Mouse (Mus musculus) adrenal gland, adult 2 months (tissue): ENCODE measurements around the gene Slc16a12. TPM values are rescaled to one million over a fixed set of nuclear protein-coding genes. Genes with fewer than 3 reads are reported as not detected.
"Not testable (repeated sequence)": the region's sequence is repeated elsewhere in the genome, so short reads cannot be mapped to it uniquely, and the experiment has no call there.

Source experiments
- DNase-seq: peaks from one replicate; pipeline ENCODE4 v3.0.0; 2021
- microRNA-seq, 2 experiments: library from miRNA; unstranded; fragments of <30 nt; microRNA quantifications; one replicate each; pipeline ENCODE4 v1.2.0; 2021
- polyA plus RNA-seq: library from polyadenylated mRNA; depleted of rRNA; stranded (reverse); fragments of >200 nt; gene quantifications from 2 replicates; pipeline ENCODE4 v1.2.3, GENCODE M21; 2012; rRNA removed
- total RNA-seq, 2 experiments: library from RNA; stranded (reverse); gene quantifications; 2 replicates each; pipeline ENCODE4 v1.2.3; 2021

The Slc16a12 gene
- total and polyA plus RNA-seq, 3 experiments: 0.24 to 0.79 (median 0.46) TPM

DNA sequence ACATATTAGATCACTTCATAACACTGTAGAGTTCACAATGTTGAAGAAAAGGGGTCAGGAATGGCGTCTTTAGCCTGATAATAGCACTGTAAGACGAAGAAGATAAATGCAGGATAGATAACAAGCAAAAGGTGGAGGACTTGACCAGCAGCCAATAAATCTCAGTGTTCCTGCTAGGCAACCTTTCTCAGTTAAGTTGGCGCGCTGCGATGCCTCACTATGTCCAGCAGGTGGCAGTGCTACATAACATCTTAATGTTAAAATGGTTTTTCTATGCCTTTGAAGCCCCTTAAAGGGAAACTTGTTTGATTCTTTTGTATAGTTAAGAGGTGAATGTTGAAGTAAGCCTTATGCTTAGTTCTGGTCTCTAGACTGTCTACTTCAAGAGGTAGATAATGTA is 81.0 kb downstream of the Slc16a12 start:
- peak; percentile 31 for DNase-seq

DNA sequence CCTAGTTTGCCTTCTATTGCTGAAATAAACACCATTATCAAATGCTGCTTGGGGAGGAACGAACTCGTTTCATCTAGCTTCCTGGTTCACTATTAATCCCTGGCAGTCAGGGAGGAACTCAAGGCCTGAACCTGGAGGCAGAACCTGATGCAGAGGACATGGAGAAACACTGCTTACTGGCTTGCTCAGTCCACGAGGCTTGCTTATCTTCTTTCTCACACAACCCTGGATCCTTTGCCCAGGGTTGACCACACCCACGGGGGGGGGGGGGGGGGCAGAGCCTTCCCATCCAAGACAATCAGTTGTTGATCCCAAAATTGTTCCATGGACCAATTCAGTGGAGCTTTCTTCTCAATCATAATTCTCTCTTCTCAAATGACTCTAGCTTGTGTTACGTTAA is 84.3 kb downstream of the Slc16a12 start:
- no peak for DNase-seq

DNA sequence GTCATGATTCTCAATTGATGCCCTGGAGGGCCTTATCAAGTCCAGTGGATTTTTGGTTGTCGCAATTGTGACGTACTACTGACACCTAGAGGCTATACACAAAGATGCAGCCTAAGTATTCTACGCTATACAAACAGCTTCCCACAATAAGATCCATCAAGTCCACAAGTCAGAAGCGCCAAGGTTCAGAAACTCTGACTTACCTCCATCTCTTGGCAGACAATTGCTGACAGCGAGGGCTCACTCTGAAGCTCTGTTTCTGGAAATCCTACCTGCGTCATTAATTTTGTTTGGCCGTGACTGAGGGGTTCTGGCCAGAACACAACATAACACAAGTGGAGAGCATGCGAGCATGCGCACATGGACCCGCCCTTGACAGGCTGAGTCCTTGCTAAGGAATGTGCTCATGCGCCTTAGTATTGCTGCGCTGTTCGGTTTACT is 85.0 kb downstream of the Slc16a12 start:
- peak; percentile 77 for DNase-seq

DNA sequence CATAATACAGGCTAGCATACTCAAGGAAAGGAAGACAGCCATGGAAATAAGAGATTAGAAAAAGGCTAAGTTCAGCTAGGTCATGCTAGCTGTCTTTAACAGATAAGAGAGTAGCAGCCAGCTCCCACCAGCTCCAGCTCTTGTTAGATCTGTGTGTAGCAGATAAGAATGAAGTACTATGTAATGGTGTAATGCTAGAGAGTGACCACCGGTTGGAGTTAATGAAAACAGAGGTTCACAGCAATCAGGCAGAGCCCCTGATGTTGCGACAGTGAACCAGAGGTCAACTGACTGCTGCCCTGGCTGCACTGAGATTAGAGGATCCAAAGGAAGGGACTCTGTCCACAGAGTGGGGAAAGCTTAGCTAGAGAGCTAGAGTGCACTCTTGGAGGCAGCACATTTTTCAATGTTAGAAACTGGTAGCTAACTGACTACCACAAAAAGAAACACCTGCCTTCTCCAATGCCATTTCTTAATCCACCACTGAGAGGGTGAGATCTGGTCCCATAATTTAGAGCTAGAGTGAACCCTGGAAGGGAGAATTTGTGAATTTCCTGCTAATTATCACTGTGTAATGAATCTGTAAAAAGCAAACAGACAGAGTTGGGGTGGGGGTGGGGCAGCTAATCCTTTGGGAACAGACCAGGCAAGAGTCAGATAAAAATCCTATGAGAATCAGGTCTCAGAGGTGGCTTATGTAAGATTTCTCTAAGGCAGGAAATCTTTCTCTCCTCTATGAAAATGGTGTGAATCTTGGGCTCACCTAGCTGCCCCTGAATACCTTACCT is 90.4 kb downstream of the Slc16a12 start:
- DNase-seq: peak; percentile 2

DNA sequence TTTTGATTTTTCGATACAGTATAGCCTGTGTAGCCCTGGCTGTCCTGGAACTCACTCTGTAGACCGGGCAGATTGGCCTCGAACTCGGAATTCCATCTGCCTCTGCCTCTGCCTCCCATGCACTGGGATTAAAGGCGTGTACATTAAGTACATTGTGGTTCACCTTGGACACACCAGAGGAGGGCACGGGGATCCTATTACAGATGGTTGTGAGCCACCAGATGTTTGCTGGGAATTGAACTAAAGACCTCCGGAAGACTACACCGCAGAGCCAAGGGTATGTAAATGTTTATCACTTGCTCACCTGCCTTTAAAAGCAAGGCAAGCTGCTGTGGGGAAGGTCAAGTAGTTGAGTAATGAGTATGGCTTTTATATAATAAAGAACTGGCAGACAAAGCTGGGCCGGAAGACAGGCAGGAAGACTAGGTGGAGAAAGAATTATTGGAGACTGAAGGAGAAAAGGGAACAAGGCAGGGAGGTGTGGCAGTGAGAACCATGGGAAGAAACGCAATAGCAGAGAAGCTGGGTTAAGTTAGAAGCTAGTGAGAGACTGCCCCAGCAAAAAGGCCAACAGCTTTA is 91.8 kb downstream of the Slc16a12 start:
- DNase-seq: no peak

DNA sequence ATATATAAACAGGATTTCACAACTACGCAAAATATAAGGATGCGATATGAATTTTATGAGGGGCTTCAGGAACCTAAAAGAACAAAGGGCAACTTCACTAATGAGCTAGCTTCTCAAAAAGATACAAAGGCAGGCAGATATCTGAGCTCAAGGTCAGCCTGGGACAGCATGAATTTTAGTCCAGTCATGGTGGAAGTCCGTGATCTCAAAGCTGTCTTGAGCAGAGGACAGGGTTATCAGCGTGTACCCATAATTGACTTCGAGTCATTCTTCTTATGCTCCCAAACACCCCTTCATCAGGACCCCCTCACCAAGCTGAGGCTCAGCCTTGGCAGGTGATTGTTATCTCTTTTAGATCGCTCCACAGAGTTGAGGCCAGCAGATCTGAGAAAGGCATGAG is 96.1 kb downstream of the Slc16a12 start:
- no peak for DNase-seq

DNA sequence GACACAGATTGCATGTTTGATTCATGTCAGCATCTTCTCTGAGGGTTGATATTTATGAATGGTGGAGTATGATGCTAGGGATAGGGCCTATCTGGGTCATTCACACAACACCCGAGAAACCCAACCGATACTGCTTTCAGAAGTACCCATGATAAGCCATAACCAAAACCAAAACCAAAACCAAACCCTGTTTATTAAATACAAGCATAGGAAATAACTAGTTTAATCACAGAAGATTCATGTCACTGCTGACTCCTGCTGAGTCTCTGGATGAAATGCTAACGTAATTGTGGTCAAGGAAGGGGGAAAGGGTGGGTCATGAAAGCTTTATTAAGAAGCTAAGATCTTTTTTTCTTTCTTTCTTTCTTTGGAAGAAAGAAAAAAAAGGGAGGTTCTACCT is 96.8 kb downstream of the Slc16a12 start:
- no peak for DNase-seq

DNA sequence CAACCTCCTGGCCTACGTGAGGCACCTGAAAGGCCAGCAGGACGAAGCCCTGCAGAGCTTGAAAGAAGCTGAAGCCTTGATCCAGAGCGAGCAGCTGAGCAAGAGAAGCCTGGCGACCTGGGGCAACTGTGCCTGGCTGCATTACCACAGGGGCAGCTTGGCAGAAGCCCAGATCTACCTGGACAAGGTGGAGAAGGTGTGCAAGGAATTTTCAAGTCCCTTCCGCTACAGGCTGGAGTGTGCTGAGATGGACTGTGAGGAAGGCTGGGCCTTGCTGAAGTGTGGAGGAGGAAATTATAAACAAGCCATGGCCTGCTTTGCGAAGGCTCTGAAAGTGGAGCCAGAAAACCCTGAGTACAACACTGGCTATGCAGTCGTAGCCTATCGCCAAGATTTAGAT is 99.5 kb downstream of the Slc16a12 start:
- not testable (repeated sequence) for DNase-seq

DNA sequence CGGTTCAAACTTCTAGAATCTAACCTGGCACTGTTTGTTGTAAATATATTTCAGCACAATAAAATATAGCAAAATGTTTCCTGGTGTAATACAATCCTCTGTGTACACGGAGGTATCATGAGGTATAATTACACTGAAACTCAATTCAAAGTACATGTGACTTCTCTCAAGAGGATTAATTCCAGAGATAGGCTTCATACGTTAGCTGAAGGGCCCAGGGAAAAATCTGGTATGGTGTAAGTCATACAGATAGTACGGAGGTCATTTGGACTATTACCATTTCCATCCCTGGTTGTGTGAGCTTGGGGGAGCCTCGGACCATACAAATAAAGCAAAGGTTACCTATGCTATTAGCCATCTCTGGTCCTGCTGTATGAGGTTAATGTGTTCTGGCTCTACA is 104.5 kb downstream of the Slc16a12 start:
- no peak for DNase-seq

DNA sequence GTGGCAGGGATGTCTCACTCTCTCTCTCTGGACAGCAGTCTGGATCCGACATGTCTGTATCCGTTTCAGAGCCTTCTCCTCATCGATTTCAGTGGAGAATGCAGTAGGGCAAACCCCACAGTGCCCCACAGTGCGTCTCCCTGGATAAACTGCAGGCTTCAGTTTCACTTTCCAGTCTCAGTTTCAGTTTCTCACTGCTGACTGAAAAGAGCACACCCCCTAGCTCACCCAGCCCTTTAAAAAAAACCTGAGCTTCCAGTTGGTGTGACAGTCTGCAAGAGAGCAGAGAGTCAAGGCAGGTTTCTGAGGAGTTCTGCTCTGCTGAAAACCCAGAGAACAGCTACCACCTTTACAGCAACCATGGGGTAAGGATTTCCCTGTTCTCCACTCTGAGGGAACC is 106.5 kb downstream of the Slc16a12 start, which contains the start of the genes Ifit1bl2 and Ifit1:
TSS of gene Ifit1bl2 (minus strand) at position 121 of the 400 bp plus-strand sequence.
TSS of gene Ifit1 (plus strand) at position 249 of the 400 bp plus-strand sequence.
- peak; percentile 28 for DNase-seq

DNA sequence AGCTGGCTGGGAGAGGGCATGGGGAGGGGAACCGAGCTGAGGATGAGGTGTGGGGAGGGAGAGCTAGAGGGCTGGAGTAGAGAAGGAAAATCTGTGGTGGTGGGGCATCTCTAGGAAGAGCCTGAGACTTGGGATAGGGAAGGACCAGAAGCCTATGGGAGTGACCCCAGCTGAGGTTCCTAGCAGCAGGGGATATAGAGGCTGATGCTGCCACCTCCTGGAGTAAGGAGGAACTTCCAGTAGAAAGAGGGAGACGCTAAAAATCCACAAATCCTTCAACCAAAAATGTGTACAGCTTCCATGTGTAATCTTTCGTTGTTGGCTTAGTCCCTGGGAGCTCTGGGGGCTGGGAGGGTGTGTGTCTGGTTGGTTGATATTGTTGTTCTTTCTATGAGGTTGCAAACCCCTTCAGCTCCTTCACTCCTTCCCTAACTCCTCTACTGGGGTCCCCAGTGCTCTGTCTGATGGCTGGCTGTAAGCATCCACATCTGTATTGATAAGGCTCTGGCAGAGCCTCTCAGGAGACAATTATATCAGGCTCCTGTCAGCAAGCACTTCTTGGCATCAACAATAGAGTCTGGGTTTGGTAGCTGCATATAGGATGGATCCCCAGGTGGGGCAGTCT is 110.0 kb downstream of the Slc16a12 start:
- peak; percentile 57 for DNase-seq

DNA sequence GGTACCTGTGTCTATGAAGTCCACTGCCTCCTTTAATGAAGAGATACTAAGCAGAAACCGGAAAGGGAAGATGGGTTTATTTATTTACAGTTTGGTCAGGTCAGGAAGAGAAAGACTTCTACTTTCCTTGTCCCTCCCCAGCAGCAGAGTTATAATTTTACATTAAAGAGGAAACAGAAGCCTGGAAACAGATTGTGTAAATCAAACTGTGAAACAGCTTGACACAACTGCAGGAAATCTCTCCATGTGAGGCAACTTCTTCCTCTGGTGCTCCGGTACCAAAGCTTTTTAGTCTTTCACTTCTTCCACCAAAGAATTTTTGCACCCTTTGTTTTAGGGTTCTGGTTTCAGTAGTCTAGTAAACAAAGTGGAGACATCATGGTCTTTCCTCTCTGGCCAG is 113.6 kb downstream of the Slc16a12 start:
- DNase-seq: no peak

DNA sequence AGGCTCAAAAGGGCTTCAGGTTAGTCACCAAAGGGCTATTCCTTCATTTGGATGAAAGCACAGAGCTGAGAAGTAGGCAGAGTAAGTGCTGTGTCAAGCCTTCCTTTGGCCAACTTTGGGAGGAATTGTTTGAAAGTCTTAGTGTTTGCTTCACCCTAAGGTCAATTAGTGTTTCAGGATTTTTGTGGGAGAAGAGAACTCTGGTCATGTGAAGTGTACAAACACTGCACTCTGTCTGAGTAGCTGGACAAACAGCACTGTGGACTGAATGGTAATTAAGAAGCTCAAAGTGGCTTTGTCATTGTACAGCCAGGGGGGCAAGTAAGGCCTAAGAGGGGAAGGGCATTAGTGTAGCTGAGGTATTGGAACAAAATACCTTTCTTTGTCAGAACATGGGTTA is 115.6 kb downstream of the Slc16a12 start:
- no peak for DNase-seq

DNA sequence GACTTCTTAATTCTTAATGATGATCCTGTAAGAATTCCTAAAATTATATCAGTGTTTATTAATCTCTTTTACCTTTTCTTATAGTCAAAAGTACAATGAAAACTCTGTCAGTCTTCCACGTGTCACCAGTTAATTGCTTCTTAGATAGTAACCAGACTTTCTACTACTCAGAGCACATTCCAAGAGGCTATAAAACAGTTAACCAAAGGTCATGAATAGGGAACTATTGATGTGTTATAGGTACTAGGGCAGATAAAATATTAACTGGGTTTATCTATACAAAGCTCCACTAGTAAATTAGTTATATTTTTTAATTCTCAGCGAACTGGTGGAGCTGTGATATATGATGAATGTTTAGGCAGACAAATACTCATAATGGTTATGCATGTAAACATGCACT is 119.6 kb downstream of the Slc16a12 start:
- DNase-seq: no peak

DNA sequence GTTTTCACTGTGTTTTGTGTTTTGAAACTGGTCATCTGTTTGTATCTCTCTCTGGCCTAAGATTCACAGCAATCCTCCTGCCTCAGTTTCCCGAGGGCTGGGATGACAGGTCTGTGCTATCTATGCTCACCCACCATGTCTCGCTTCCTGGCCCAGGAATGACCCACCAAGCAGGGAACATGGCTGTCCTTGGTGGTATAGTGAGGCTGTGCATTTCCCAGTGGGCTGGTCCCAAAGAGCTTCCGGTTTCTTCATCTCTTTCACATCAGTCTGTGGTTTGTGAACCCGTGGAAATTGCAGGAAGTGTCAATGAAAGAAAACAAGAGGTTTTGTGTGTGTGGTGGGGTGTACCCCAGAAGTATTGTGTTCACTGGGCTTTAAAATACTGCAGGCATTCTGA is 122.4 kb downstream of the Slc16a12 start:
- DNase-seq: no peak

DNA sequence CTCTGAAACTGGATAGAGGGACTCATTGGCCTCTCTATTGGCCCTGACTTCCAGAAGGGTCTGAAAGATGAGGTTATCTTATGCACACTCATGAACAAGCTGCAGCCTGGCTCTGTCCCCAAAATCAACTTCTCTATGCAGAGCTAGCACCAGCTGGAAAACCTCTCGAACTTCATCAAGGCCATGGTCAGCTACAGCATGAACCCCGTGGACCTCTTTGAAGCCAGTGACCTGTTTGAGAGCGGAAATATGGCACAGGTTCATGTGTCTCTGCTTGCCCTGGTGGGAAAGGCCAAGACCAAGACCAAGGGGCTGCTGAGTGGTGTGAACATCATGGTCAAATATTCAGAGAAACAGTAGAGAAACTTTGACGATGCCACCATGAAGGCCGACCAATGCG is 123.3 kb downstream of the Slc16a12 start:
- no peak for DNase-seq

DNA sequence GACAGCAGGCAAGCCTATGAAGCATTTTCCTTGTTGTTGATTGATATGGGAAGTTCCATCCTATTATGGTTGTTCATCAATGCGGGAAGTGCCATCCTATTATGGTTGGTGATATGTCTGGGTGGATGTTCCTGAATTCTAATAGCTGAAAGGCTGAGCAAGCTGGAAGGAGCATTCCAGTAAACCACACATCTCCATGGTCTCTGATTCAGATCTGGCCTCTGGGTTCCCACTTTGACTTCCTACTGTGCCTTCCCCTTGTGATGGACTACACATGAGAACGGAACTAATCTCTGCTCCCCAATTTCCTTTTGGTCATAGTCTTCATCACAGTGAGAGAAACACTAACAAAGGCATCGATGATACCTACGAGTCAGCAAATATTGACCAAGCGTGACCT is 126.2 kb downstream of the Slc16a12 start:
- DNase-seq: no peak

Small RNA genes lying within 50 kb of the gene (microRNA-seq; reads per million reads assigned to microRNA genes)
- 0 reads per million in 2 experiments for gene Gm27476

Other genes starting within 250 kb of the Slc16a12 start
- gene Lipa, start 219.8 kb downstream of the Slc16a12 start, total RNA-seq: 100 to 1,000 TPM; 103 to 185 TPM
- 44.2 and 70.9 TPM in 2 replicates for gene Lipa, start 219.8 kb downstream of the Slc16a12 start, polyA plus RNA-seq
- gene Ifit2, start 196.6 kb downstream of the Slc16a12 start, total RNA-seq: 1 to 10 TPM; 3.0 to 5.1 TPM
- gene Ifit2, start 196.6 kb downstream of the Slc16a12 start, polyA plus RNA-seq: 0.10 and 0.26 TPM in 2 replicates
- 1 to 10 TPM; 5.6 to 9.5 TPM for gene Ifit3, start 163.8 kb downstream of the Slc16a12 start, total RNA-seq
- 0.71 and 0.89 TPM in 2 replicates for gene Ifit3, start 163.8 kb downstream of the Slc16a12 start, polyA plus RNA-seq
- gene Ifit1bl1, start 145.3 kb downstream of the Slc16a12 start, total RNA-seq: under 1 TPM; 0.58 to 0.86 TPM
- gene Ifit1bl1, start 145.3 kb downstream of the Slc16a12 start, polyA plus RNA-seq: 0.04 and 0.15 TPM in 2 replicates
- gene Ifit3b, start 139.3 kb downstream of the Slc16a12 start, total RNA-seq: 1 to 10 TPM; 2.4 to 3.4 TPM
- 0.44 and 0.78 TPM in 2 replicates for gene Ifit3b, start 139.3 kb downstream of the Slc16a12 start, polyA plus RNA-seq
- gene Ifit1bl2, start 106.5 kb downstream of the Slc16a12 start, total RNA-seq: under 1 TPM; 0.23 to 0.28 TPM
- gene Ifit1bl2, start 106.5 kb downstream of the Slc16a12 start, polyA plus RNA-seq: 0.02 and 0.03 TPM in 2 replicates
- 1 to 10 TPM; 4.3 to 4.8 TPM for gene Ifit1, start 106.4 kb downstream of the Slc16a12 start, total RNA-seq
- gene Ifit1, start 106.4 kb downstream of the Slc16a12 start, polyA plus RNA-seq: 2.0 and 2.1 TPM in 2 replicates
- 10 to 100 TPM; 64.5 to 83.6 TPM for gene Pank1, start 132.2 kb upstream of the Slc16a12 start, total RNA-seq
- gene Pank1, start 132.2 kb upstream of the Slc16a12 start, polyA plus RNA-seq: 4.7 and 6.1 TPM in 2 replicates
- gene Kif20b, start 175.1 kb upstream of the Slc16a12 start, total RNA-seq: 1 to 10 TPM; 1.4 to 2.9 TPM
- gene Kif20b, start 175.1 kb upstream of the Slc16a12 start, polyA plus RNA-seq: not detected in 2 replicates